Mouse (Mus musculus) megakaryocyte-erythroid progenitor cell, adult 5 weeks (primary cell): Measurements from ENCODE around the gene Padi4. TPM values are rescaled to one million over a fixed set of nuclear protein-coding genes. Genes with fewer than 3 reads are reported as not detected.

Source experiments
- polyA plus RNA-seq: library from polyadenylated mRNA; stranded (reverse); fragments of >175 nt; gene quantifications from 2 replicates; pipeline ENCODE4 v1.2.3, GENCODE M21; 2012

Gene Padi4
- polyA plus RNA-seq, result 38.6 and 40.6 TPM in 2 replicates

DNA sequence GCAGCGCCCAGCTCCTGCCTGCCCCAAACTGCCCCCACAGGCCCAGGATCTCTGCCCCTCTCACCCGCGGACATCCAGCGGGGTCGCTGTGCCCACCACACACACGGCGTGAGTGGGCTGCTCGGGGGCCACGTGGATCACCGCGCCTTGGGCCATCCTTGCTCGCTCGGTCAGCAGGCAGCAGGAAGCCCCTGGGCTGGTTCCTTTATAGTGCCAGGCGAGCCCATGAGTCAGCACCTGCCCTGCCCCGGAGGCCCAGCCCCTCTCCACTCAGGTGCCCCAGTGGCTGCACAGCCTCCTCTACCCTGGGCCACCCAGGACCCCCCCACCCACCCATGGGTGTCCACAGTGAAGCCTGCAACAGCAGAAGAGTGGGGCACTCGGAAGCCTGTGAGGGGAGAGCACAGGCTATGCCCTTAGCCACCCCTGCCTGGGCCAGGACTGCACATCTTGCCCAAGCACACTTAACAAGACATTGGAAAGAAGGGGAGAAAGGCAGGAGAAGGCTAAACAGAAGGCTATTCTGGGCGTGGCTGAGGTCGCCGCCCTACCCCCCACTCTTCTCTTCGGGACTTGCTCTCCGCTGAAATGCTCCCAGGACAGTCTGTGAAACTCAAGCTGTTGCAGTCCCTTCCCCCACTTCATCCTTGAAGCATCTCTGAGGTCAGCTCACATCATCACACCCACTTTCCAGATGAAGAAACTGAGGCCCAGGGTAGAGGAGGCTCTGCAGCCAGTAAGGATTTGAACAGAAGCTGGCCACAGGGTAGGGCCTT, at the start of gene Padi4:
TSS of gene Padi4 (minus strand) at position 212 of the 776 bp plus-strand sequence.

GRCm38 (mm10) chr4:140810458-140811260, 36.6 kb upstream of the Padi4 start, which contains the start of gene Padi3:
Gene Padi3 (minus strand): TSS chr4:140810648.

DNA sequence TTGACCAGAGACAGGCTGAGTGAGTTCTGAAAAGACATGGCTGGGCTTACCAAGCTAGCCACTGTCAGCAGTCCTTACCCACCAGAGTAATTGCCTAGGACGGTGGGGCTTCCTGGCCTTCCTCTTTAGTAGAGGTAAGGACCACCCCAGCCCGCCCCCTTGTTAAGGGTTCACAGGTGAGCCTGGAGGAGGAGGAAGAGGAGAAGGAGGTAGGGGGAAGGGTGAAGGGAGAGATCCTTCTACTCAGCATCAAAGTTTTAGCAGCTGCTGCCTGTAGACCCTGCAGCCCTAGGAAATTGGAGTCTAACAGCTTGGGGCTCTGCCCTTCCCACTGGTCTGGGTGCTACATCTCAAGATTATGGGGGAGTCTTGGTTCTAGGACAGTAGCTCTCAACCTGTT, 31.5 kb downstream of the Padi4 start, which contains the start of gene Padi6:
TSS of gene Padi6 (minus strand) at position 101 of the 400 bp plus-strand sequence.

DNA sequence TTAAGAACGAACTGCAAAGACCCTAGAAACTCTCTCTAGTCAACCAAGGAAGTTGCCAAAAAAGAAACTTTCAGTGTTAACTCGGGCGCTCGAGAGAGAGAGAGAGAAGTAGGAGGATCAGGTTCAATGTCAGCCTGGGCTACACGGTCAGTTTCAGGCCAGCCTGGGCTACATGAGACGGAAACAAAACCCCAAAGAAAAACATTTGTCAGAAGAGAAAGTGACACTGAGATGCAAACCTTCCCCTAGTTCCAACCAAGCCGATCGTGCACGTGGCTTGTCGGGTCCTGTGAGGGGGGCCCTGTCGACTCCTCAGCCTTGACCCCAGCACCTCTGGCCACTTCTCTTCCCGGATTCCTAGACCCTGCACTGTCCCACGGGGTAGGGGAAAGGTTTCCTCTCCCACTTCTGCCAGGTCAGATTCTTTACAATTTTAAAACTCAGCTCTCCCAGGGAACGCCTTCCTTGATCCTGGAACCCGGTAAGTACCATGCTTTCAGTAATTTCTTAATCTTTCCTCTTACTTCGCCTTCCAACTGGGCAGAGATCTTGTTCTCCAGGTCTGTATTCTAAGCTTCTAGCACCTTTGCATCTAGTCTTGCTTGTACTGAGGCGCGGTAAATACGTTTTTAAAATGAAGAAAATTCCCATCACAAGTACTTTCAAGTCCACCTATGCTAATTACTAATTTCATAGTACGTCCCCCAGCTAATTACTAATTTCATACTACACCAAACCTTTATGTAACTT, 73.6 kb downstream of the Padi4 start, which contains the start of gene Rcc2:
TSS of gene Rcc2 (plus strand) at position 273 of the 750 bp plus-strand sequence.

Other genes with a start within 250 kb of the Padi4 start
- gene Arhgef10l, start 108.2 kb downstream of the Padi4 start, polyA plus RNA-seq, result 3.5 and 12.5 TPM in 2 replicates
- 329 and 371 TPM in 2 replicates for gene Rcc2, start 73.7 kb downstream of the Padi4 start, polyA plus RNA-seq
- gene Padi6, start 31.6 kb downstream of the Padi4 start, polyA plus RNA-seq, result not detected in 2 replicates
- gene Padi3, start 36.4 kb upstream of the Padi4 start, polyA plus RNA-seq, result 0.66 and 0.81 TPM in 2 replicates
- 0.24 and 0.49 TPM in 2 replicates for gene Padi1, start 71.5 kb upstream of the Padi4 start, polyA plus RNA-seq
- 8.7 and 11.8 TPM in 2 replicates for gene Padi2, start 132.1 kb upstream of the Padi4 start, polyA plus RNA-seq
- gene Sdhb, start 187.0 kb upstream of the Padi4 start, polyA plus RNA-seq, result 120 and 134 TPM in 2 replicates
- 203 and 226 TPM in 2 replicates for gene Atp13a2, start 212.6 kb upstream of the Padi4 start, polyA plus RNA-seq
- 0.62 and 1.4 TPM in 2 replicates for gene Mfap2, start 236.2 kb upstream of the Padi4 start, polyA plus RNA-seq